Mouse (Mus musculus) liver, postnatal 0 days (tissue): ENCODE measurements at regions not wholly inside any gene's neighbourhood (a gene's known extent, or its start where the extent isn't known, plus 50 kb on each side); places are given as distances from the start of the nearest gene placed in this dataset.

Experiments
- CTCF ChIP-seq: sonication (generic); IDR thresholded peaks from 2 replicates; pipeline ENCODE4 v1.5.1; 2016; ENCODE audit warnings: antibody characterized with exemption, low read depth
- EP300 ChIP-seq: IDR thresholded peaks from 2 replicates; pipeline ENCODE4 v1.6.1; 2016; ENCODE audit warnings: antibody characterized with exemption, low read depth, mild to moderate bottlenecking

DNA sequence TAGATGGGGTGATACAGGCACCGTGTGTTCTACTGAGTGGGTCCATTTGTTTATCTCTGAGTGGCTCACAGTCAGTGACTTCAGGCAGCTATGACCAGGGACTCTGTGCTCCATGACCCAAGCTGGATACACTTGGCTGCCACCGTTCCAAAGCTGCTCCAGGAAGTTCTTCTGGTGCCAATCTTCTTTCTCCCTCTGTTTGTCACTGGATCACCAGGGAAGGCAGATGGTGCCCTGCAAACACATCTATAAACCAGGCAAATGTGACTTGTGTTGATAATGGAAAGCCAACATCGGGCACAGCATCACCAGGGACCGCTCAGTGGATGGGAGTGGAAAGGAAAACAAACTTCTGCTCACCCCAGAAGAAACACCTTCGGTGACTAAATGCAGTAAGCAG is 428.3 kb downstream of the Prss52 start:
- TF ChIP-seq CTCF (no peak), EP300 (no peak)
